In the genomic region with DNA sequence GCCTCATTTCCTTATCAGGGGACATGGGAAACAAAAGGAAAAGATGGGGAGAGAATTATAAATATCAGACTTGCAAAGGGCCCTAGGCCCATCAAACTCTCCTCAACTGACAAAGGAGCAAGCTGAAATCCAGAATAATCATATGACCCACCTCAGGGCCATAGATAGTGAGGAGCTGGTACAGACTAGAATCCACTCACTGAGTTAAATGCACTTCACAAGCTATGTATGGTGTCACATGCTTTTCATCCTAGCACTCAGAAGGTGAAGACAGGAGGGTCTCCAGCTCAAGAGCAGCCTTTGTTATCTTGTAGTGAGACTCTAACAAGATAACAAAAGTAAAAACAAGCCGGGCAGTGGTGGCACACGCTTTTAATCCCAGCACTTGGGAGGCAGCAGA, we compare ENCODE assay signal across 27 mouse cellular contexts.
"Had no signal": no experiment of that assay in that cellular context is flagged by ENCODE, and none has a peak within 500 bp of the region (broad histone marks: within the 10 kb centered on the region; RNA-seq: fewer than 3 reads in every experiment).

No protein-coding gene starts in this region.

- H3K9ac ChIP-seq: embryonic facial prominence, embryonic 12.5 days; embryonic facial prominence, embryonic 13.5 days; embryonic facial prominence, embryonic 15.5 days; forebrain, embryonic 12.5 days; forebrain, embryonic 13.5 days; forebrain, embryonic 15.5 days; forebrain, postnatal 0 days had no signal

- H3K4me1 ChIP-seq: embryonic facial prominence, embryonic 10.5 days; embryonic facial prominence, embryonic 12.5 days; embryonic facial prominence, embryonic 13.5 days; embryonic facial prominence, embryonic 15.5 days; forebrain, embryonic 10.5 days; forebrain, embryonic 13.5 days; forebrain, embryonic 15.5 days had no signal

- H3K27me3 ChIP-seq: embryonic facial prominence, embryonic 12.5 days; embryonic facial prominence, embryonic 13.5 days; embryonic facial prominence, embryonic 15.5 days; forebrain, embryonic 12.5 days; forebrain, embryonic 13.5 days; forebrain, embryonic 15.5 days had no signal

- ATAC-seq: forebrain, embryonic 13.5 days; forebrain, embryonic 14.5 days; forebrain, embryonic 15.5 days; forebrain, embryonic 16.5 days; forebrain, postnatal 0 days had no signal

- DNase-seq: cerebellum, adult 2 months; cerebellum, adult 8-10 months; cerebellum, adult 9-10 months; cerebellum, adult 9-11 months; cerebellum, postnatal 10 days; cerebellum, postnatal 14 days; cerebellum, postnatal 25 days; cerebellum, postnatal 36 days; embryo, embryonic 11 days; forebrain, postnatal 0 days; gastrocnemius, adult 2 months; gastrocnemius, postnatal 10 days; gastrocnemius, postnatal 14 days; gastrocnemius, postnatal 25 days; gastrocnemius, postnatal 36 days; heart, adult 2 months had no signal

- H3K27ac ChIP-seq: embryonic facial prominence, embryonic 10.5 days; embryonic facial prominence, embryonic 12.5 days; embryonic facial prominence, embryonic 13.5 days; embryonic facial prominence, embryonic 15.5 days; forebrain, embryonic 10.5 days; forebrain, embryonic 12.5 days; forebrain, embryonic 13.5 days; forebrain, embryonic 15.5 days; gastrocnemius, adult 2 months; heart, adult 2 months had no signal

- H3K4me3 ChIP-seq: embryonic facial prominence, embryonic 10.5 days; embryonic facial prominence, embryonic 12.5 days; embryonic facial prominence, embryonic 13.5 days; embryonic facial prominence, embryonic 15.5 days; erythroblast, embryonic 14.5 days; forebrain, embryonic 10.5 days; forebrain, embryonic 12.5 days; forebrain, embryonic 13.5 days; forebrain, embryonic 15.5 days; gastrocnemius, adult 2 months; heart, adult 2 months had no signal

- H3K9me3 ChIP-seq: embryonic facial prominence, embryonic 10.5 days; embryonic facial prominence, embryonic 12.5 days; embryonic facial prominence, embryonic 13.5 days; embryonic facial prominence, embryonic 15.5 days; forebrain, embryonic 10.5 days; forebrain, embryonic 12.5 days; forebrain, embryonic 13.5 days; forebrain, embryonic 15.5 days had no signal

- H3K4me2 ChIP-seq: embryonic facial prominence, embryonic 12.5 days; embryonic facial prominence, embryonic 13.5 days; embryonic facial prominence, embryonic 15.5 days; forebrain, embryonic 12.5 days; forebrain, embryonic 13.5 days; forebrain, embryonic 15.5 days had no signal
